Mouse (Mus musculus) kidney, postnatal 10 days (tissue): Measurements from ENCODE around the gene Tcf12.

ENCODE experiments used
- DNase-seq: peaks from one replicate; pipeline ENCODE4 v3.0.0; 2021; ENCODE audit warnings: mixed read lengths

Gene Tcf12

DNA sequence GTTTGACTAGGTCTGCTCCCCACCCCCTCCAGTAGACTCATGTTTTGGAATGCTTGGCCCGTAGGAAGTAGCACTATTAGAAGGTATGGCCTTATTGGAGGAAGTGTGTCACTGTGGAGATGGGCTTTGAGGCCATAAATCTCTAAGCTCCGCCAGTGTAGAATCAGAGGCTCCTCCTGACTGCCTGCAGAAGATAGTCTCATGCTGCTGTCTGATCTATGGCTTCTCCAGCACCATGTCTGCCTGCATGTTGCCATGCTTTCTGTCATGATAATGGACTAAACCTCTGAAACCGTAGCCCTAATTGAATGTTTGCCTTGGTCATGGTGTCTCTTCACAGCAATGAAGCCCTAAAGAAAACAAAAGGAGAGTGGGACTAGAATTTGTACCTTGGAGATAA lies 26.7 kb downstream of the Tcf12 start:
- no peak for DNase-seq

GRCm38 (mm10) chr9:72084131-72084530 lies 27.5 kb downstream of the Tcf12 start:
- no peak for DNase-seq

- no peak for DNase-seq
Observed at GRCm38 (mm10) chr9:72076158-72076557, 35.5 kb downstream of the Tcf12 start.

DNA sequence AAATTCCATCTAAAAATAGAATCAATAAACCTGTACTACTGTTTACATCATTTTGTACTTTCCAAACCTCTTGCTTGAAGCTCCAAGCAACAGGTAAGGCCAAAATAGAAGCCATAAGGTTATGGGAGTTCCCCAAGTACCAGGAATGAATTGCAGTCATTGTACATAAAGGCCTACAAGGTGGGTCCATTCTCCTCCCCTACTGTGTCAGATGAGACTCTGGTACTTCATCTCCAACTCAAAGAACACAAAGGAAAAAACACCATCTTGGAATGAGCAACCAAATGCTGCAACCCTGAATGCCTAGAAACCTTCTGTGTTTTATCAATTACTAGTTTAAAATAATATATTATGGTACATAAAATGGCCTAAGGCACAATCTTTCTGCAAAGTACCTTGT lies 45.5 kb downstream of the Tcf12 start:
- no peak for DNase-seq

GRCm38 (mm10) chr9:72053144-72053543 lies 58.5 kb downstream of the Tcf12 start:
- DNase-seq: no peak

GRCm38 (mm10) chr9:72040156-72040555 lies 71.5 kb downstream of the Tcf12 start:
- no peak for DNase-seq

GRCm38 (mm10) chr9:72039369-72039768 lies 72.3 kb downstream of the Tcf12 start:
- no peak for DNase-seq

DNA sequence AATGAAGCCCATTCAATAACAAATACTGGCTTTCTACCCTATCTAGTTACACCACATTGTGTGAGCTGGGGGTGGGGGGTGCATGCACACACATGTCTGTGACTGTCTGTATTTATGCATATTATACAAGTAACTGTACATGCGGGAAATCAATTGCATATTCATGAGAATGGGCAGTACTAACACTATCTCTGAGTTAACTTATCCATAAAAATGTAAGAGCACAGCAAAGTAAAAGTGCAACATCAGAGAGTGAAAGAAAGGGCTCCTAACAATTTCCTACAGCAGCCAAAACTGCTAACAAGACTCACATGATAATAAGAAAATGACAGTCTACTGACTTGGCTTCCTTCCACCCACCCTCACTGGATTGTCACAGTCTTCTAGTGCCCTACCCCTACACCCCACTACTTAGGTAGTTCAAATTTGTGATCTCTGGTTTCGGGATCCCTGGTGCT lies 74.6 kb downstream of the Tcf12 start:
- no peak for DNase-seq

- DNase-seq: no peak
Observed at GRCm38 (mm10) chr9:72036257-72036656, 75.4 kb downstream of the Tcf12 start.

GRCm38 (mm10) chr9:72033271-72033670 lies 78.4 kb downstream of the Tcf12 start:
- DNase-seq: no peak

DNA sequence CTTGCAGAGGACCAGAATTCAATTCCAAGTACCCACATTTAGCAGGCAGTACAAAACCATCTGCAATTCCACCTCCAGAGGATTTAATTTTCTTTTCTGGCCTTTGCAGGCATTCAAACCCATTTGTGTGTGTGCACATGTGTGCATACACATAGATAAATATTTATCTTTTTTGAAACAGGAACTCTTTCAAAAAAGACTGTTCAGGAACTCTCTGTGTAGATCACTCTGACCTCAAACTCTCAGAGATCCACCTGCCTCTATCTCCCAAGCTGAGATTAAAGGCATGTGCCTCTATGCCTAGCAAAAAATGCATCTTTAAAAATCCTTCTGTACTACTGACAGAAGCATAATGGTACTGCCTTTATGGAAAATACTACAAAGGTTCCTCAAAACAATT lies 81.4 kb downstream of the Tcf12 start:
- no peak for DNase-seq

- DNase-seq: no peak
Observed at GRCm38 (mm10) chr9:72029601-72030000, 82.1 kb downstream of the Tcf12 start.

GRCm38 (mm10) chr9:72023274-72023673 lies 88.4 kb downstream of the Tcf12 start:
- no peak for DNase-seq

- no peak for DNase-seq
Observed at GRCm38 (mm10) chr9:72021512-72021911, 90.2 kb downstream of the Tcf12 start.

DNA sequence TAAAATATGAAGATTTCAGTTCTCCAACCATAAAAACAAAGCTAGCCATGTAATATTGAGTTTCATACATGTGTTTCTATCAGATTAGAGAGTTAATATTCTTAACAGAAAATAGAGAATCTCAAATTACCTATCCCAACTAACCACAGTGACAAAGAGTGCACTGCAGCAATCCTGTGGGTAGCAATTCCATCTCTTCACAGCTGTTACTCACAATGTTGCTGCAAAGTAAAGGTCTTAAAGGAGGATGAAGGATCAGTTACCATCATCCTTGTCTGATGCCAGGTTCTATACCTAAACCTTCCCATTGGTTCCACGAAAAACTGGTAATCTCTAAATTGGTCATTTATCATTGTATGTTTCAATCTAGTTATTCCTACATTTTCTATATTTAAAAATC lies 95.7 kb downstream of the Tcf12 start:
- no peak for DNase-seq

- DNase-seq: no peak
Observed at GRCm38 (mm10) chr9:72014585-72015381, 96.9 kb downstream of the Tcf12 start.

- DNase-seq: no peak
Observed at GRCm38 (mm10) chr9:72013541-72013940, 98.1 kb downstream of the Tcf12 start.

- no peak for DNase-seq
Observed at GRCm38 (mm10) chr9:72008634-72009033, 103.0 kb downstream of the Tcf12 start.

GRCm38 (mm10) chr9:71991147-71991546 lies 120.5 kb downstream of the Tcf12 start:
- DNase-seq: no peak

GRCm38 (mm10) chr9:71990376-71990775 lies 121.3 kb downstream of the Tcf12 start:
- DNase-seq: no peak

DNA sequence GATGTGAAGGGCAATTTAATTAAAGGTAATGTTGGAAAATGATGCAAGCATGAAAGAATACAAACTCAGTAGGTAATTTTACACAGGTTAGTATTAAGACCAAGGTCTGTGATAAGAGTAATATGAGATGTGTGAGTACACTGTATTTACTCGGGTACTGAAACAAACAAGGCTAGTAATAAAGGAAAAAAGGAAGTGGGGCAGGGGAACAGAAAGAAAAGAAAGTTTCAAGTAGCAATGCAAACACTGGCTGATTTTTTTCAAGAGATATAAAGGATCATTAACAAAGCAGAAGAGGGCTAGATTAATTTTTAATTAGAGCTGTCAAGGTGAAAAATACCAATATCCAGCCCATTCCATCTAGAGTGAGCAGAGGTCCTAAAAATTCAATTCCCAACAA lies 122.0 kb downstream of the Tcf12 start:
- no peak for DNase-seq

GRCm38 (mm10) chr9:71986716-71987115 lies 125.0 kb downstream of the Tcf12 start:
- no peak for DNase-seq

GRCm38 (mm10) chr9:71982826-71983225 lies 128.8 kb downstream of the Tcf12 start:
- DNase-seq: no peak

GRCm38 (mm10) chr9:71981071-71981470 lies 130.6 kb downstream of the Tcf12 start:
- no peak for DNase-seq

- no peak for DNase-seq
Observed at GRCm38 (mm10) chr9:71980579-71980978, 131.1 kb downstream of the Tcf12 start.
